Mouse (Mus musculus) cerebral cortex, adult 2 months (tissue): Measurements from ENCODE around the gene Zdhhc16.

Experiments
- WGBS: fragments of 180-500 bp; shearing (Covaris S2); methylation state at CpG from one replicate; pipeline ENCODE4 v1.1.7; 2018; 5-methylcytosine and 5-hydroxymethylcytosine counted together

Gene Zdhhc16

DNA sequence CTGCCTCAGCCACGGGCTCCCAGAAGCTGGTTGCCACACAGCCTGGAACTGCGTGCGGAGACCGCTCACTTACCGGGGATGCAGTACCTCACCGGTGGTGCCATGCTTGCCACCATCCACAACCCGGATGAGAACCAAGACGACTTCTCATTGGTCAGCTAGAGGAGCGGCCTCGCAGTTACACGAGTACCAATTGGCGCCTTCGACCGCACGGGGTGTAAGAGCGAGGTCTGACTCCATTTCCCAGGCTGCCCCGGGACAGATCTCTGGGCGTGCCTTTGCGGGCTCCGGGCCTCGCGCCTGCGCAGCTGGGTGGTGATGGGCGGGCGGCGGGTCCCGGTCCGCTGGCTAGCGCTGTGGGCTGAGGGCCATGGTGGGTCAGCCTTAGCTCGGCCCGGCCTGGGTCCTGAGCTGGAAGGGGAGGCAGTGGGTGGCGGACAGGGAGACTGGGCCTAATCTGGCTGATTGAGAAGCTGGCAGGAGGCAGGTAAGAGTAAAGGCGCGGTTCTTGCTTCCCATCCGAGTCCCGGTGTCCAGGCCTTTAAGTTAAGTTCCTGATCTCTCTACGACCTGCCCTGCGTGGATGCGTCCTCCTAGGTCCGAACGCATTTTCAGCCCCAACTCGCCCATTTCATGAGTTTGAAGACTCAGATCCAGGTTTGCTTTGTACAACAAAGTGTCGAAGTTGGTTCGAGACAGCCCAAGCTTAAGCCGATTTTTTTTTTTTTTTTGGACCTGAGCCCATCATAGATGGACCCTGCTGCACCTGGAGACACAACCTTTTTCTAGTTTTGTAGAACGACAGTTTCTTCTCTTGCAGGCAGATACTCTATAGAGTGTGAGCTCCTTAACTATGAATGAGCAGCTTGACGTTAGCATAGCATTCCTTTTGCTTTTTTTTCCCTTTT, at the start of gene Zdhhc16, which contains the start of gene Exosc1:
Zdhhc16 (plus strand) TSS at position 302 of the 908 bp plus-strand sequence.
Exosc1 (minus strand) TSS at position 245 of the 908 bp plus-strand sequence.
- WGBS, result under 1% methylated on average over 47 of the region's 47 CpGs

DNA sequence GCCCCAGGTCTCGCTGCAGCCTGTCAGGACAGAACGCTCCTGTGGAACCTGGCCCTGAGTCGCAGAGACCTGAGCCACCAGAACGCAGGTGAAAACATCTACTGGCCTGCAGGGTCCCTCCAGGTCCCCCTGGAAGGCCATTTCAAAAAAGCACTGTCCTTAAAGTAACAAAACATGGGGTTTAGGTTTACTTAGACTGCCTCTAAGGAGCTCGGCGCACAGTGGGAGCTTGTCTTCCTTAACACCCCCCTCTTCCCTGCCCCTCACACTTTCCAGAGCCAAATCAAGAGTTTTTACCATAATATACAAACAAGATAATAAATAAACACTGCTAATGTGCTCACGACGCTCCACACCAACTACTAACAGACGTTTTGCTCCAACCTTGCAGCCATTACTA, 49.4 kb upstream of the Zdhhc16 start:
- 96% methylated on average over 9 of the region's 9 CpGs for WGBS

DNA sequence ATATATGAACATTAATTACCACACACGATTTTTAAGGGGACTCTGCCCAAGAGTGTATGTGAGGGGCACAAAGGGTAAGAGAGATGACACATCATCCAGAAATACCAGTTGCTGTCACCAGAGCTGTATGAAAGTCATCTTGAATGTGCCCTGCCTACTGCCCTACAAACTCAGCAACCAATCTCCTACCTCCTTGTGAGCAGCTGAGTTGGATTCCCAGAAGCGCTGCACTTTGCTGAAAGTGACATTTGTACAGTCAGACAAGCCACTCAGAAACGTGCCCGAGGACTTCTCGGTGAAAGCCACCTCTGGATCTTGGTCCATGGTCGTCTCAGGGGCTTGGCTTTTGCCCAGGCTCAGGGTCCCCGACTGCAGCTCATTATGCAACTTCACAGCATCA, 38.3 kb upstream of the Zdhhc16 start:
- 22% methylated on average over 7 of the region's 7 CpGs for WGBS

DNA sequence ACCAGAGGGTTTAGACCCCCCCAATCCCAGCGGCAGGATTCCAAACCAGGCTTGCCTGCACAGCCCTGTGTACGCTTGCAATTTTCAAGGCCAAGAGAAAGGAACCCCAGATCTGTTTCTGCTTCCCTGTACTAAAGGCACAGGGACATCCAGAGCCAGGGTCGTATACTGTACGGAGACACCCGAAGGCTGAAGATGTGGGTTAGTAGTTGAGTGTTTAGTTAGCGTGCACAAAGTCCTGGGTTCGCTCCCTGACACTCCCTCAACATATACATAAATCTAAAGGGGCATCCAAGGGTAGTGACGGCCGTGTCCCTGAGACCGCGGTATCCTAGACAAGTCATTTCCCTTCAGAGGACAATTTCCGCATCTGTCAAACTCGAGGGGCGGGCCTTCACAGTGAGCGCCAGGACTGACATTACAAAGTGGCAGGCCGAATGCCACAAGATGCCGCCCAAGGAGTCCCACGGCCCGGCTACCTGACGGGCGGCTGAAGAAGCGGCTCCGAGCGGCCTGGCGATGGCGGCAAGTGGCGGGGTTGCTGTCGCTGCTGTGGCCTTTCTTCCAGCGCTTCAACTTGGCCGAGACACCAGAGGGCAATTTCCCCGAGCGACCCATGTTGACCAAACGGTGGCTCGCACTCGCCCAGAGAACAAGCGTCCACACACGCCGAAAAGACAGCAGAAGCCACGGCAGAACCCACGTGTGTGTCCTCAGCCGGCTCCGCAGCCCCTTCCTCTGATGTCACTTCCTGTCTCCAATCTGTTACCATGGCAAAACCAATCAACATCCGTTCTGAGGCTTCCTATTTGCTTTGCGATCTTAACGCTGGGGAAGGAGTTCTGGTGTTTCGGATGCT, 37.6 kb upstream of the Zdhhc16 start, which contains the start of gene Rrp12:
Rrp12 (minus strand) TSS at position 714 of the 859 bp plus-strand sequence.
- WGBS, result under 1% methylated on average over 46 of the region's 46 CpGs

DNA sequence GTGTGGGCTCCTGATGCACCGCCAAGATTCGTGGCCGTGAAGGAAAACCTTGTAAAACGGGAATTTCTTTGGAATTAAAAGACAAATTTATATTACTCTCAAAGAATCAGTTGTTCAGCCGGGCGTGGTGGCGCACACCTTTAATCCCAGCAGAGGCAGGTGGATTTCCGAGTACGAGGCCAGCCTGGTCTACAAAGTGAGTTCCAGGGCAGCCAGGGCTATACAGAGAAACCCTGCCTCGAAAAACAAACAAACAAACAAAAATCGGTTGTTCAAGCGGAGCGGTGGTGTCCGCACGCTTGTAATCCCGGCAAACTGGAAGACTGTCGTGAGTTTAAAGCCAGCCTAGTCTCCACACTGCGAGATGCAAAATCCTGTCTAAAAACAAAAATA, 37.0 kb upstream of the Zdhhc16 start:
- 7% methylated on average over 18 of the region's 18 CpGs for WGBS

DNA sequence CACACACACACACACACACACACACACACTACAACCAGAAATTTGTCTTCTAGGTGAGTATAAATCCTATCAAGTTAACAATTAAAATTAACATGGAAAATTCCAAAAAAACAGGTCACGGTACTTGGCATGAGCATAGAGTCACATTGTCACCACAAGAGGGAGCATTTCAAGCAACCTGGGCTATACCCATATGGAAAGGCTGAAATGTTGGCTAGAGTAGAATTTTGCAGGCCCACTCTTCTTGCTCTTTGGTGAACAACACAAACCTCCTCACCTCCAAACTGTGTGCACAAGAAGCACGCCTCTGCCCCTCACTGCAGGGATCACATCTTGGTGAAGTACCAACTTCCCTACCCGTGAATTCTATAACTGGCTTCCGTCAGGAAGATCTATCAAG, 34.4 kb upstream of the Zdhhc16 start:
- 51% methylated on average over 4 of the region's 4 CpGs for WGBS

DNA sequence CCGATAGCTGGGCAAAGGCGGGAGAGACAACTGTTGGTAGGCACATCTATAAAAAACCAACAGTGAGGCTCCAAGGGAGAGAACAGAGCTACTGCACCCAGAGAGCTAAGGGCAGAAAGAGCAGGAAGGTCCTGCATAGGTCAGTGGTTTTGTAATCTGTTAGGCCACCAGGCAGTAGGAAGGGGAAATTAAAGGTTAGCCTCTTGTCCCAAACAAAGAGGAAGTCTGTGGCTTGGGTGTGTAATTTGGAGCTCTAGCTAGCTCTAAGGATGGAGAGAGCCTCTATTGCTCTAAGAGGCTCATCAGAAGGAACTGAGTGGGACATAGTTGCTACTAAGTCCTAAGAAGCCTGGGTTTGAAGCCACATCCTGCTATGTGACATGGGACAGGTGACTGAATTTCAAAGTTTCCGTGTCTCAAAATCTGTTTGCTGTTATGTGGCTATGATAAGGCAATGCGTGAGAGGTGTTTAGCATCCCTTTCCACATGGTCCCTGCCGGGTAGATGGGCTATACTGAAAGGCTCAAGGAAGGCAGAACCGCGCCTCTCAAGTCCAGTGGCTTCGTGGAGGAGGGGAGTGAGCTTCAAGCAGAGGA, 32.7 kb upstream of the Zdhhc16 start:
- WGBS, result 87% methylated on average over 8 of the region's 8 CpGs

DNA sequence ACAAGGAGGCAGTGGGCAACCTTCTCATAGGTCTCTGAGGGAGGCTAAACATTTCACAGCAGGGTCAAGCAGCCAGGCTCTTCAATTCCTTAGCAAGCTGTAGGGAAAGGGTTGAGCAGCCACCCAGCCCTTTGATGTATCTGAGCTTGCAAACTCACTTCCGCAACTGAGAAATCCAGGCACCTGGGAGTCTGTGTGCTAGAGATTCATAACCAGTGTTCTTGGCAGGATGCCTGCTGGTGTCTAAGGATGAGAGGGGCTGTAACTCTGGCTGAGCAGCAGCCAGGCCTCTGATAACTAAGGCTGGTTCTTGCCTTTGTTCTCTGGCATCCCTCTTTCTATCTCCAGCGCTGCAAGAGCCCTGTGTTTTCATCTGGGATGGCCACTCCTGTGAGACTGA, 31.6 kb upstream of the Zdhhc16 start:
- WGBS, result 65% methylated on average over 2 of the region's 2 CpGs

DNA sequence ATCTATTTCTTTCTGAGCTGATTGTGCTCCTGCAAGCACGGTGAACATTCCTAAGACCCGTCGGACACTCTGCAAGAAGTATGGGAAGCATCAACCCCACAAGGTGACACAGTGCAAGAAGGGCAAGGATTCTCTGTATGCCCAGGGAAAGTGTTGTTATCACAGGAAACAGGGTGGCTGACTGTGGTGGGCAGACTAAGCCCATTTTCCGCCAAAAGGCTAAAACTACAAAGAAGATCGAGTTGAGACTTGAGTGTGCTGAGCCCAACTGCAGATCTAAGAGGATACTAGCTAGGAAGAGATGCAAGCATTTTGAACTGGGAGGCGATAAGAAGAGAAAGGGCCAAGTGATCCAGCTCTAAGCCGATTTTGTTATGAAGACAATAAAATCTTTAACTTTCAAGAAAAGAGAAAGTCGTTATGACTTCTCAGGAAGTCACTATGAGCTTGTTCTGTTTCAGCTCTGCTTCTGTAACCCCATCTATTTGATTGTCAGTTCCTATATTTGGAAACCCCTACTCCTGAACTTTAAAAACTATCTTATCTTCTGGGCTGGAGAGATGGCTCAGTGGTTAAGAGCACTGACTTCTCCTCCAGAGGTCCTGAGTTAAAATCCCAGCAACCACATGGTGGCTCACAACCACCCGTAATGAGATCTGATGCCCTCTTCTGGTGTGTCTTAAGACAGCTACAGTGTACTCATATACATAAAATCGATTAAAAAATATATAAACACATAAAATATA, 30.3 kb upstream of the Zdhhc16 start:
- WGBS, result 87% methylated on average over 10 of the region's 10 CpGs

DNA sequence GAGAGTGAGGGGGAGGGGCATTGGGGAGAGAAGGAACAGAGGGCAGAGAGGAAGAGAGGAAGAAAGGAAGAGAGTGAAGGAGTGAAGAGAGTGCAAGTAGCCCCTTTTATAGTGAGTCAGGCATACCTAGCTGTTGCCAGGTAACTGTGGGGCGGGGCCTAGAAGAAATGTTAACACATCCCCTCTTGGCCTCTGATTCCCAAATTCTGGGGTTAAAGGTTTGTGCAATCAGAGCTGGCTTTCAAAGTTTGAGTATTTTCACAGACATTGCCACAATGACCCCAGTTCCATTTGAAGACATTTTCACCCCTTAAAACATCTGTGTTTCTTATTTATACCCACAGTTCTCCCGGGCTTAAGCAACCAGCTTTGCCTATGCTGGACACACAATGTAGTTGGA, 28.0 kb upstream of the Zdhhc16 start:
- 91% methylated on average over 2 of the region's 2 CpGs for WGBS

DNA sequence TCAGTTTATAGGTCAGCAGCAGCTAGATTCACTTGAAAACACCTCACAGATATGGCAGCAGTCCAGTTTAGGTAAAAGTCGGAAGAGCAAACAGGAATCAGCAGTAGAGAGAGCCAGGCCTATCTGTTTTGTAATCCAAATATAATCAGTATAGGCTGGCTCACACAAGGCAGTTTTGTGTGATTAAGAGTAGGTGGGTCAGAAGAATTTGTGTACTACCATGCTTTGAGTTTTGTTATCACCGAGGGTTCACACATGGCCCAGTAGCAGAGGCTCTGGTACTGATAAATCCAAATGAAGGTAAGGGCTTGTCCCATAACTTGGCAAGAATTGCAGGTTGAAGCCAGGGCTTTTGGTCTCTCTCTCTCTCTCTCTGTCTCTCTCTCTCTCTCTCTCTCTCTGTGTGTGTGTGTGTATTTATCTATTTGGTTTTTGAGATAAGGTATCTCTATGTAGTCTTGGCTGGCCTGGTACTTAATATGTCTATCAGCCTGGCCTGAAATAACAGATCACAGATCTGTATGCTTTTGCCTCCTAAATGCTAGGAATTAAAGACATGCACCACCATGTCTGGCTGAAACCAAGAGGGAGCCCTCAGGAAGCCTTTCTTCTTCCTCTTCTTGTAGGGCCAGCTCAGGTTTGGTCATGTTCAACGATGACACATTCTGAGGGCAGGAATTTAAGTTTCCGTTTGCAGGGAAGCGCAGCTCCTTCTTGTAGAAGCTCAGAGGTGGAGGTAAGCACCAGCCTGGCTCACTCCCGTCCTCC, 26.8 kb upstream of the Zdhhc16 start:
- 59% methylated on average over 6 of the region's 6 CpGs for WGBS

DNA sequence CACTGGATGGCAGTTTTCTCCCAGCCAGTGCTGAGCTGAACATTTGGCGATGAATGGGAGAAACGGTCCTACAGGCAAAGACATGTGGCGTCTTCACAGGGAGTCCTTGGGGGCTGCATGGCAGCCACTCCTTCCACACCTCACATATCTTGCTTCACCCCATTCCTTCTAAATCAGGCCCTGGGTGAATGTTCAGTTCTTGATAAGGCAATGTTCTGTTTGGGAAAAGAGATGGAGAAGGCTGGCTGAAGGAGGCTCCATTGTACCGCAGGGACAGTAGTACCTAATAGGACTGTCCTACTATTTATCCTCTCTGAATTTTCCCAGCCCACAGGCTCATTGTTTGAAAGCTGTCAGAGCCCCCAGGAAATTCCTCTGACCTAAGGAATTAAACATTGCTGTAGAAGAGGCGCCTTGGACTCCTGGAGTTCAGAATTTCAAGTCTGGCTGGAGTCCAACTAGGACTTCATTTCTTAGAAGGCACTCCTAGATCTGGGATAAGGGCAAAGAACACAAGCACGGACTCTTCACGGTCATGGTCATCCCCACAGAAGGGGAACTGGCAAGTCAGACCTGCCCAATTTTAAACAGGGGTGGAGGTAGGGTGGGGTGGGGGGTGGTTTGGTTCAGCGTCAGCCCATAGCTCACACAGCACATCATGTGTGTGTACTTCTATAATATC, 26.1 kb upstream of the Zdhhc16 start:
- 56% methylated on average over 8 of the region's 8 CpGs for WGBS

DNA sequence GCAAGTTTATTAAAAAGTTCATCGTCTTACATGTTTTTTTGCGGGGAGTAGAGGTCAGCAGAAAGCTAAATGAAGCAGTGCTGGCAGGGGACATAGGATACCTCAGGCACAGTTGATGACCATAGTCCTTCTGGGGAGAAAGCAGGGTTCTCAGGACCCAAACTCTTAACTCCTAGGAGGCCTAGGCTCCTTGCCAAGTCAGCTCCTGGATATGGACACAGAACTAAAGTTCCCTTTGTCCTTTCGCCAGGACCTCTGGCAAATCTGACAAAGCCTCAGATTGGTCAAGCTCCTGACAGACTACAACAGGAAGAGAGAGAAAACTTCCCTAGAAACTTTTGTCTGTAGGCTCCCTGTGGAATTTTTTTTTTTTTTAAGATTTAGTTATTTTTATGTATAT, 24.5 kb upstream of the Zdhhc16 start:
- 84% methylated on average over 3 of the region's 3 CpGs for WGBS

DNA sequence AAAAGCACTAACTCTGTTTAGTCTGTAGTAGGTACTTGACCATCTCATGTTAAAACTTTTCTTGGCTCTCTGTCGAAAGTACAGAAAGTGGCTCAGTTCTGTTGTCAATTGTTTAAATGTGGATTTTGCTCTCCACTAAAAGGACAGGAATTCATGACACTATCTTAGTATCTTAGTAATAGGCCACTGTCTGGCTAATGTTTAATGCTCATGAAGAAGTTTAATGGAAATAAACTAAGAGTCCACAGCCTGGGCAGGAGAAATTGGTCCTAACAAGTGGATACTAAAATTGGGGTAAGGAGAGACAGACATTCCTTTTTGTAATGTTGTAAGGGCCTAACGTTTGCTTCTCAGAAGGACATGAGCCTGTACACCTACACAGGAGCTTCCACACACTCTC, 22.9 kb upstream of the Zdhhc16 start:
- WGBS, result 75% methylated on average over 2 of the region's 2 CpGs

DNA sequence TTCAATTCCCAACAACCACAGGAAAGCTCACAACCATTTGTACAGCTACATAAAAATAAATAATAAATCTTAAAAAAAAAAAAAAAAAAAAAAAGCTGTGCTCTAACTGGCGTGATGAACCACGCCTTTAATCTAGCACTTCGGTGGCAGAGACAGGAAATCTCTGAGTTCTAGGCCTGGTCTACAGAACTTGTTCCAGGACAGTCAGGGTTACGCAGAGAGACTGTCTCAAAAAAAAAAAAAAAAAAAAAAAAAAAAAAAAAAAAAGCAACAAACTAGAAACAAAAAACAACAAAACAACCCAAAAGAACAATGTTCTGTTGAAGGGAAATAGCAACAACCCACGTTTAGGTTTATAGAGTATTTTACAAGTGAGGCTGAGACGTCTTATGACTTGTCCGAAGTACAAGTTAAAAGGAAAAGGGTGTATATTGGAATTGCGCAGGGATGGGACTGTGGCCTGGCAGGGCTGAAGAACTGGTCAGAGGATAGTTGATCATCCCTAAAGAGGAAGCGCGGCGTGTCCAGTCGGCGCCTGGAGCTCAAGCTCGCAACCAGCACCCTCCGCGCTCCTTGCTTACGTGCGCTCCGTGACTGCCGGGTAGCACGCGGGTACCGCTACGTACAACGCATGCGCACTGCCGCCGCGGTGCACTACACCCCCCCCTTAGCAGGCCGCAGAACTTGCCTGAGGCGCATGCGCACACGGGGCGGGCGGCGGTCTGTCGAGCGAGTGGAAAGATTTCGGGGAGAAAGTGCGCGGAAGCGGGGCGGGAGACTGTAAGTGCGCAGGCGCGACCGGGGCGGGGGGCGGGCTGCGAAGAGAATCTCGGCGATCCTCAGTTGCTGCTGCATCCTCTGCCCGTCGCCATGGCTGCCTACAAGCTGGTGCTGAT, 21.9 kb upstream of the Zdhhc16 start, which contains the start of gene Pgam1:
Pgam1 (plus strand) TSS at position 746 of the 896 bp plus-strand sequence.
- WGBS, result 3% methylated on average over 53 of the region's 54 CpGs

DNA sequence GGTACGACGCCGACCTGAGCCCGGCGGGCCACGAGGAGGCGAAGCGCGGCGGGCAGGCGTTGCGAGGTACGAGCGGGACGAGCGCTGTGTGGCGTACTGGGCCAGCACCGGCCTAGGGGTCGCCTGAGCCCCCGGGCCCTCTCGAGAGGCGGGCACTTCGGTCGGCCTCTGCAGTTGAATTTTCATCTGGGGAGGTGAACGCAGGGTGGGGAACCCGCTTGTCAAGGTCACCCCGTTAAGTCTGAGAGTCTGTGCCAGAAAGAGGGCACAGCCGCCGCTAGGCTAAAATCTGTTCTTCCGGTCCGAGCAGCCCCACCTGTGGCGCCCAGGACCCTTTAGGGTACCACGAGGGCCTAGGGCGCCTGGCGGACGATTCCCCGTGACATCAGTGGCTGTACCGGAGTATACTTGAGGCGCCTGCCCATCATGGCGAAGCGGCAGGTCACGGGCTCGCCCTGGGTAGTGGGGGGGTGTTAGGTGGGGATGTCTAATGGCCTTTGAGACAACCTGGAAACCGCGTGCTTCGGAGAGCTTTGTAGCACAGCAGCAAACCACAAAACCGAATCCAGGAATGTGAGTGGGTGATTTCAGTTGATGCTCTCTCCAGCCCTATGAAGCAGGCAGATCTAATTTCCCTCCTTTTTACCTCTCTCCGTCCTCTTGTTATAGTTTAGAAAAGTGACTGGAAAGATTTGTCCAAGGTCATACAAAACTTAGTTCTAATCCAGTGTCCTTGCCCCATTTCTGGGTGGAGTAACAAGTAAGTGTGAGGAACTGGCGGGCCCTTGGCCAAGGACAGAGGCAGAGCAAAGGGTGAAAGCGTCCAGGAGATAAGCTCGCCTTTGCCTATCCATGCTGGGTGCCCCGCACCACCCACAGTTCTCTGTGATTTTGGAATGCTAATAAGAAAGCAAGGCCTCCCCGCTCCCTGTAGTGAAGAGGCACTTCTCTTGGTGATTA, 20.9 kb upstream of the Zdhhc16 start:
- WGBS, result 1% methylated on average over 53 of the region's 53 CpGs

DNA sequence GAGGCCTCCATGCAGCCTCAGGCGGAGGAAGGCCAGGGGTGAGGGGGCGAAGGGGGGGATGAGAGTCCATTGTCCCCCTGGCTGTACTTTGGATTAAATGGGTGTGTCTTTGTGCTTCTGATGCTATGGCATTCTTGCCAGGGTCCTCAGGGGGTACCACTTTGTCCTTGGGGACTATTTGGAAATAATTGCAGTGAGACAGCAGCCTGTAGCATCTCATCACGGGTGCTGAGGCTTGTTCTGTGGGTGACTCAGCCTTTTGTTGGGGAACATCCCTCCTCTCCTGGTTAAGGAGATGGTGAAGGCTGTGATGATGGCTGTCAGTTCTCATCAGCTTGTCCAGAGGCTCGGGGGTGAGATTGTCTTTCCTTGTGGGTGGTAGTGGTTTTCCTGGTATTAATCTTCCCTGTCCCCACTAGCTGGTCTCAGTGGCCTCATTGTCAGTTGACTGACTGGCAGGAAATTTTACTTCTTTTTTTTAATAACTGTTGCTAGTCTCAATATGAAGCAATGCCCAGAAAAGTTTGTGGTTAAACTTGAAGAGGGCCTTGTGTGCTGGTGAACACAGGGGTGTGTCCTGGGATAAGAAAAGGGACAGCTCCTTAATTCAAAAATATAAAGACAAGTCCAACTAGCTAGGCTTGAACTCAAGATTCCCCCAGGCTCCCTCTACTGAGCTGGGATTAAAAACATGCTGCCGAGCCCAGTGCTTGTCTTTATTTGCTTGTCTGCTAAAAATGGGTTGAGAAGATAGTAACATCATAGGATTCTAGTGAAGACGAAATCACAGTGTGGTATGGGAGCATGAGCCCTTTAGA, 19.3 kb upstream of the Zdhhc16 start:
- 30% methylated on average over 6 of the region's 6 CpGs for WGBS
